Mouse (Mus musculus): ENCODE measurements at regions not wholly inside any gene's neighbourhood (a gene's known extent, or its start where the extent isn't known, plus 50 kb on each side); places are given as distances from the start of the nearest gene placed in this dataset.

DNA sequence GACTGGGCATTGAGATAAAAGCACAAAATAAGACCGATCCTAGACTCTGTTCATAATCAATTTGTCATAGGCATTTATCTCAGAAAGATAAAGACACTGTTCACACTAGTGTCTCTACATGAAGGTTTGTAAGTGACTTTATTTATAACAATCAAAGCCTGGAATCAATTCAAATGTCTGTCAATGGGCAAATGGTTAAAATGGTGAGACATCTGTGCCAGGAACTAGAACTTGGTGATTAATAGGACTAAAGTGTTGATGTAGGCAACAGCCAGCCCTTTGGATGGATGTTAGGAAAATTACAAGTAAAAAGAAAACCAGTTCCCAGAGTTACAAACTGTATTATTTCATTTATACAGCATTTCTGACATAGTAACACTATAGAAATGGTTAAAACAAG lies 315.9 kb downstream of the Gm9195 start:
- no peak overlapping the region for H3K4me3 ChIP-seq
- peak overlapping the region; percentile 12 for H3K27ac ChIP-seq
- no peak for TF ChIP-seq CTCF (conservative IDR thresholded peaks at IDR 0.05)
- DNase-seq (ENCODE audit: low spot score in 2 of 2) = peak; percentile 19 to 33

GRCm38 (mm10) chr14:72172549-72173405 lies 318.9 kb downstream of the Gm9195 start:
- TF ChIP-seq CTCF (conservative IDR thresholded peaks at IDR 0.05) = no peak
- DNase-seq (ENCODE audit: low spot score in 2 of 2) = no peak
- Histone ChIP-seq H3K4me3 (no peak overlapping the region), H3K27ac (no peak overlapping the region)

DNA sequence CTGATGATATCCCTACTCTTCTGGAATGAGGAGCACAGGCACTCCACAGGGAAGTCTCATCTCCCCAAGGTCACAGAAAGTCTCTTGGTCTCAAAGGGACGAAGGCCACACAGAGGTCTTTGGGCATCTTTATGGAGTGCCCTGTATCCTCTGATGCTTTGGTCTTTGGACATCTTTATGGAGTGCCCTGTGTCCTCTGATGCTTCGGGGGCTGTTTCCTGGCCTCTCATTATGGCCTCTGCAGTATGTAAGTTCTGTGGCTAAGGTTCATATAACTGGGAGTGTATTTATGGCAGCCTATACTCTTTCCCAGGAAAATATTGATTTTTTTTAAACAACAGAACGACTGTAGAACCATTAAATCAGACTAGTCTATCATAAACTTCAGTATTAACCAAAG lies 319.9 kb downstream of the Gm9195 start:
- no peak overlapping the region for H3K27ac ChIP-seq
- H3K4me3 ChIP-seq = no peak overlapping the region
- TF ChIP-seq CTCF (conservative IDR thresholded peaks at IDR 0.05) = no peak
- no peak for DNase-seq (ENCODE audit: low spot score in 2 of 2)

- H3K4me3 ChIP-seq = peak overlapping the region; percentile 5; the same call in 1 of the 2 replicates
- DNase-seq (ENCODE audit: low spot score in 2 of 2) = peak; percentile 19 to 27
- no peak for TF ChIP-seq CTCF (conservative IDR thresholded peaks at IDR 0.05)
Observed at GRCm38 (mm10) chr14:72158537-72159323, 332.9 kb downstream of the Gm9195 start.

DNA sequence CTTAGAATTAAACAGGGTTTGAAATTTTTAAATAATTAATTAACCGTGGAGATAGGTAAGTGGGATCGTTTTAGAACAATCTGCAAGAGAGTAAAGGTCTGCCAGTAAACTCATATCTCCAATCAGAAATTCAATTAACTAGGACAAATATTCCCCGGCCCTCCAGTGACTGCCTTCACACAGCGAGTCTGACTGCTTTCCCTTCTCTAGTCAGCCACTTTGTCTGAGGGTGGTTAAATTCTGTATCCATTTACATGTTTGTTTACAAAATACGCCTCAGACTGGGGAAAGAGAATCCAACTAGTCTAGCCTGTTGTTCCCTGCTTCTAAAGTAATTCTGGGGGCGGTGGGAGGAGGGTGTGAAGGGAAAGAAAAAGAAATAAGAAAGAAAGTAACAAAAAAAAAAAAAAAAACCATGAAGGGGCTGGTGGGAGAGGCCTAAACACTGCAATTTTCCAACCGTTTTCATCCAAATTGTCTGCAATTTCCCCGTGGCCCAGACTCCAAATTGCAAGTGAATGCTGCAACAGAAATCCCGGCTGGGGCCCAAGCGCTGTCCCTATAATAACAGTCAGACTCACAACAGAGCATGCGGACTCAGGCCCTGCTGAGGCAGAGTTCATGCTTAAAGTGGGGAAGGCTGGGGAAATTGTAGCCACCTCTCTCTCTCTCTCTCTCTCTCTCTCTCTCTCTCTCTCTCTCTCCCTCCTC lies 336.3 kb downstream of the Gm9195 start:
- no peak overlapping the region for H3K4me3 ChIP-seq
- H3K27ac ChIP-seq = no peak overlapping the region
- no peak for DNase-seq (ENCODE audit: low spot score in 2 of 2)
- TF ChIP-seq CTCF (conservative IDR thresholded peaks at IDR 0.05) = no peak

More at GRCm38 (mm10) chr14:72158537-72159323, 332.9 kb downstream of the Gm9195 start:
- H3K27ac ChIP-seq = peak overlapping the region; percentile 43

DNA sequence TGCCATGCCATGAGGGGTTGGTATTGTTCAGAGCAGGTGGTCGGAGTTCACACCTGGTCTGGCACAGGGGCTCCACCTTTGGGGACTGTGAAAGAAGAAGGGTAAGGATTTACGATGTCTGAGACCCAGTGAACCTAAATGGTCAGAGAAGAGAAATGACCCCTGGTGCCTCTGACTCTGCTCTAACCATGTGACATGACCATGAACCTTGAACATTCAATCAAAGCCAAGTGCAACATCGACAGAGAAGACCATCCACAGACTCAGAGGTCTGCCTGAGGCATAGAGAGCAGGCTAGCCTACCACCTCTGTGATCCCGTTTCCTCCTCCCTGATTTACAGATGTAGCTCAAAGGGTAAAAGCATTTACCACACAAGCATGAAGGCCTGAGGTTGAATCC lies 340.0 kb downstream of the Gm9195 start:
- TF ChIP-seq CTCF (conservative IDR thresholded peaks at IDR 0.05) = no peak
- H3K4me3 ChIP-seq = no peak overlapping the region
- no peak overlapping the region for H3K27ac ChIP-seq
- no peak for DNase-seq (ENCODE audit: low spot score in 2 of 2)

GRCm38 (mm10) chr14:72149463-72149862 lies 342.2 kb downstream of the Gm9195 start:
- H3K27ac ChIP-seq = no peak overlapping the region
- H3K4me3 ChIP-seq = no peak overlapping the region
- TF ChIP-seq CTCF (conservative IDR thresholded peaks at IDR 0.05) = no peak
- DNase-seq (ENCODE audit: low spot score in 2 of 2) = no peak

DNA sequence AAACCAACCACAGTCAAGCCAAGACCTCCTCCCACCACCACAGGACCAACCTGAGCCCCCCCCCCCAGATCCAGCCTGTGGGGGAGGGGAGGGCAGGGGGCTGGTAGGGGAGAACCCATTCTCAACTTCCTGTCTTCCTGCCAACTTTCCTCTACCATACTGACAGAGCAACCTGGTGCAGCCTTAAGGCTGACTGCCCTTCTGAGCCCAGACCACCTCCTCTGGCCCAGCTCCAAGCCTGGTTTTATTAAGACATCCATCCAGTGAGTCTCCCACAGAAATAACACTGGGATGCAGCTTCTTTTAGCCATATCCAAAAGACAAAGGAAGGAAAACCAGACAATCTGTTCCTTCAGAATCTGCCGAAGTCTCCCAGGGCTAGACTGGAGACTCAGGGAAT lies 342.8 kb downstream of the Gm9195 start:
- Histone ChIP-seq H3K4me3 (no peak overlapping the region), H3K27ac (no peak overlapping the region)
- DNase-seq (ENCODE audit: low spot score in 2 of 2) = no peak
- TF ChIP-seq CTCF (conservative IDR thresholded peaks at IDR 0.05) = no peak

DNA sequence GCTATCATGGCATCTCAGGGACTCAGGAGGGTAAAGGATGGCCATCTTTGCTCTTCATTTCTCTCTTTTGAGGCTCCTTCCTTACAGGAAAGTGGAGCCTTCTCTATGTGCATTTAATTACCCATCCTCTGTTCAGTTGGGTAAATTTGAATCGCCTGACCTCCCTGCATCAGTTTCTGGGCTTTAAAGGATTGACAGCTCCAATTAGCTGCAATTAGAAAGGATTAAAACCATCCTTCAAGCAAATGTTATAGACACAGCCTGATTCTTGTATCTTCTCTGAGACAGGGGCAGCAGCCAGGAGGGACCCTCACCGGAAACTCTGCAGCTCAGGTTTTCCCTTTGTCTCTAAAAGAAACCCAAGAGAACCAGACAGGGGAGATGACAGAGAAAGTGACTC lies 345.3 kb downstream of the Gm9195 start:
- Histone ChIP-seq H3K27ac (no peak overlapping the region), H3K4me3 (no peak overlapping the region)
- DNase-seq (ENCODE audit: low spot score in 2 of 2) = no peak
- TF ChIP-seq CTCF (conservative IDR thresholded peaks at IDR 0.05) = no peak

DNA sequence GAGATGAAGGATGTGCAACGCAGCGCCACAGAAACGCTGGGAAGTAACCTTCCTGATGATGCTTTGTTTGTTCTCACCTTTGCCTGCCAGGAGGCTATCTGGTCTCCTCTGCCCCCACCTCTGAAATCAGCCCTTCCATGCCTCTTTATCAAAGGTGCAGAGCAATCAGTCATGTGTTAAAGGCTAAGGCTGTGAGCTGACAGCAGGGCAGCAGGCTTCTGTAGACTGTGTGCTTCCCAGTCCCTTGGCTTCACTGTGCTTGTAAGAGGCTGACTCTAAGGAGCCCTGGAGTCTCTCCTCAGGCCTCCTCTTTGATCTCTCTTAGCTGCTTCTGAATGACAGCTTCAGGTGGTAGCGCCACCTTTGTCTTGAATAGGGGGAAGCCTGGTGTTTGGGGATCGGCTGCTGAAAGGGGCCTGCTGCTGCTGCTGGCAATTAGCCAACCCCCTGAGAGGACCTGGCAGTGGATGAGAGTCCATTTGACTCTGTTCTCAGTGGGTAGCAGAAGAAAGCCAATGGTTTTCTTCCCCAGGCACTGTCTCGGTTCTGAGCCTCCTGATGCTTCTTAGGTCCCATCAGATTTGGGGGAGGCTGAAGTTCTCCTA lies 348.7 kb downstream of the Gm9195 start:
- DNase-seq (ENCODE audit: low spot score in 2 of 2) = no peak
- no peak for TF ChIP-seq CTCF (conservative IDR thresholded peaks at IDR 0.05)
- Histone ChIP-seq H3K27ac (no peak overlapping the region), H3K4me3 (no peak overlapping the region)

DNA sequence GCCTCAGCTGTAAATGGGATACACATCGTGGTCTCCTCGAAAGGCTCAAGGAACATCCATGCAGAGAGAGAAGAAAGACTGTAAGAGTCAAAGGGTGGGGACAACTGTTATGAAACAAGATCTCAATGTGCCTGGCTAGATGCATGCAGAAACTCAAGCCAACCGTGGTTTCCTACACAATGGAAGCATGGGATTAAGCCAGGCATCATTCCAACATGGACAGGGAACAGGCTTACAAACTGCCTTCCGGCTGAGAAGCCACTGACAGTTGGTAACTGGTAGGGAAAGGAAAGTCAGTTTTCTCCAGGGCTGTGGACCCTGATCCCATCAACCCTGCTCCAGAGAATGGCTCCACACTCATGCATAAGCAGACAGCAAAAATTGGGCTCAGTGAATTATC lies 350.5 kb downstream of the Gm9195 start:
- TF ChIP-seq CTCF (conservative IDR thresholded peaks at IDR 0.05) = no peak
- no peak for DNase-seq (ENCODE audit: low spot score in 2 of 2)
- H3K27ac ChIP-seq = no peak overlapping the region
- no peak overlapping the region for H3K4me3 ChIP-seq

GRCm38 (mm10) chr14:72130149-72130548 lies 361.5 kb downstream of the Gm9195 start:
- Histone ChIP-seq H3K27ac (no peak overlapping the region), H3K4me3 (no peak overlapping the region)
- no peak for DNase-seq (ENCODE audit: low spot score in 2 of 2)
- TF ChIP-seq CTCF (conservative IDR thresholded peaks at IDR 0.05) = no peak

- H3K27ac ChIP-seq = no peak overlapping the region
- no peak for TF ChIP-seq CTCF (conservative IDR thresholded peaks at IDR 0.05)
- no peak for DNase-seq (ENCODE audit: low spot score in 2 of 2)
- H3K4me3 ChIP-seq = no peak overlapping the region
Observed at GRCm38 (mm10) chr14:72121786-72122185, 369.9 kb downstream of the Gm9195 start.
